Mouse (Mus musculus) 416B (cell line): ENCODE measurements at regions not wholly inside any gene's neighbourhood (a gene's known extent, or its start where the extent isn't known, plus 50 kb on each side); places are given as distances from the start of the nearest gene placed in this dataset.

Experiments
- DNase-seq: peaks from one replicate; pipeline ENCODE4 v3.0.0; 2011; ENCODE audit warnings: low read depth

- no peak for DNase-seq
Measured at GRCm38 (mm10) chr6:100176914-100177560, 110.2 kb downstream of the Rybp start.

- no peak for DNase-seq
Measured at GRCm38 (mm10) chr6:100170711-100171348, 116.5 kb downstream of the Rybp start.

DNA sequence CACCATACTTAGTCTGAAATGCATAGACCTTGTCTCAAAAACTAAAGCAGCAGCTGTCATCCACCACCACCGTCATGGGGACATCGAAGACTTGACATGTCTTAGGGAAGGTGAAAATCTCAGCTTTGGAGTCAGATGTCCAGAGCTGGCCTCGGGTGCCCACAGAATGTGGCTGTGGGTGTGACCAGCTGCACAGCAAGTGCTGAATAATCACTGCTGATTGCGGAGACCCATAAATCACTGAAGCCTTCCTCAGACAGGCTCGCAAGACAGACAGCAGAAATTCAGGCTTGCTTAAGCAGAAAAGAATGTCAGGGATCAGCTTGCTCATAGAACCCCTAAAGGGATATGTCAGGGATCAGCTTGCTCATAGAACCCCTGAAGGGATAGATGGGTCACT, 120.0 kb downstream of the Rybp start:
- DNase-seq, result no peak

DNA sequence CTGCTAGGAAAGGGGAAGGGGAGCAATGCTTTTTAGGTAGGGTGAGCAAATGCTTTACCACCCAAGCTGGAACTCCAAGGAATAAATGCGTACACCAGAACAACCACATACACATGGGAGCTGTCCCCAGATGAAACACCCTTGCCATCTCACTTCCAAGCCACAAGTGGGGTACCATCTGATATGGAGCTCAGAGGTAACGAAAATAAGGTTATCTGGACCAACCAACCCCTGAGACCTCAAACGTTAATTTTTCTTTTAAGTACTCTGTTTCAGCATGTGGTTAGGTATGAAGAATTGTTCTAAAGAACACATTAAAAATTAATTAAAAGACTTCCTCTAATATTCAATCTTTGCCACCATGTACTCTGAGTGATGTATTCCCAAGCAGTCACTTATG, 121.5 kb downstream of the Rybp start:
- no peak for DNase-seq

DNA sequence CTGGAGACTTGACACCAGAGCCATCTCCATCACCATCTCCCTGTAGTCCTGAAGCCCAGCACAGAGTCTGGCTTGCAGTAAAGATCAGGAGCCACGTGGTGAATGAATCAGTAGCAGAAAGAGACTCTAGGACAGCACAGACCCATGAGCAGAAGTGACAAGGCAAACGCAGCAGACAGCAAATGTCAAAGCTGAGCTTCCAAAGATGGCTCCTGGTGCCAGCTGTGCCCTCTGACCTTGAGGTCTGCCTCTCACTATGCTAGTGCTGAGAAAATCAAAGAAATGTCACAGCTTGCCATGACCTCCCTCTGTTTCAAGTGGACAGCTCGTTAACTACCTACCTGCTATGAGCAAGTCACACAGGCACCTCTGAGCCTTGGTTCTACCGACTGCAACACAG, 123.1 kb downstream of the Rybp start:
- DNase-seq, result no peak

DNA sequence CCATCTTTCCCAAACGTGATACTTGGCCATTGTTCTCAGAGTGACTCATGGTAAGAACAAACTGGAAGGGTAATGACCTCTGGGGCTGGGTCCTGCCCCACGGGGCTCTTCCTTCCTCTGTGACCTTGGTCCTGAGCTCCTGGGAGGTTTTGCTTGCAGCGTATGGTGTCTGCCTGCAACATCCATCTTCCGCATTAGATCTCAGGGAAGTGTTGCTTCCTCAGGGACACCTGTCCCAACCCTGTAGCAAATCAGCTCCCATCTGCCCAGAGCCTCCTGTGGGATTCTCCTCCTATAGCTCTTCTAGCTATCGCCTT, 123.5 kb downstream of the Rybp start:
- peak; percentile 11 for DNase-seq

- DNase-seq, result peak; percentile 88
Measured at GRCm38 (mm10) chr6:100162961-100163813, 124.1 kb downstream of the Rybp start.

DNA sequence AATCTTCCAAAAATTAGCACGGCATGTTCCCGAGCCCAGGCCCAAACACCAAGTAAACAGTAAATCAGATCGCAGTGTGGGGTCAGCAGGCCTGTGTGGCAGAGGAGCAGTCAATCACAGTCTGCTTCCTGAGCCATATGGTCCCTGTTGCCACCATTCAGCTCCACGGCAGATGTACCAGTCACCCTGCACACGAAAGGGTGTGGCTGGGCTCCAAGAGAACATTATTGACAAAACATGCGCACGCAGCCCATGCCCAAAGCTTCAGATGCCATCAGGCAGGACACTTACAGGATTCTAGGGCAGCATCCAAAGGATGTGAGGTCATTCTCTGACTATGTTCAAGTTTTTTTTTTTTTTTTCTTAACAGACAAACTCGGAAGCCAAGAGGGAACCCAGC, 126.6 kb downstream of the Rybp start:
- DNase-seq, result no peak

- DNase-seq, result no peak
Measured at GRCm38 (mm10) chr6:100159817-100160216, 127.5 kb downstream of the Rybp start.

- DNase-seq, result no peak
Measured at GRCm38 (mm10) chr6:100159246-100159645, 128.0 kb downstream of the Rybp start.

GRCm38 (mm10) chr6:100157288-100157687, 130.0 kb downstream of the Rybp start:
- DNase-seq, result peak; percentile 72

GRCm38 (mm10) chr6:100156163-100156562, 131.1 kb downstream of the Rybp start:
- DNase-seq, result no peak

GRCm38 (mm10) chr6:100155676-100156075, 131.6 kb downstream of the Rybp start:
- peak; percentile 87 for DNase-seq

DNA sequence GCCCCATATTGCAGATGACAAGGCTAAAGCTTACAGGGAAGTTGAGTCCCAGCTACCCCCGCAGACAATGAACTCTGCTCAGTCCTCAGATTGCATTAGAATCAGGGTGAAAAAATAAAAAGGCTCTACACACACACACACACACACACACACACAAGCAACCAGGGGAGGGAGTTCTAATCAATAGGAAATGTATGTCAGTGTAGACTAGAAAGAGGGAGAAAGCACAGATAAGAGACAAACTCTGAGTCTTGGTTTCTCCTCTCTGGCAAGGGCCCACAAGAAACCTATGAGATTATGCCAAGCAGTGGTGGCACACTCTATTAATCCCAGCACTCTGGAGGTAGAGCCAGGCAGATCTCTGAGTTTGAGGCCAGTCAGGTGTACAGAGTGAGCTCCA, 135.8 kb downstream of the Rybp start:
- no peak for DNase-seq

GRCm38 (mm10) chr6:100150703-100151208, 136.5 kb downstream of the Rybp start:
- peak; percentile 48 for DNase-seq

- no peak for DNase-seq
Measured at GRCm38 (mm10) chr6:100149458-100149852, 137.8 kb downstream of the Rybp start.

DNA sequence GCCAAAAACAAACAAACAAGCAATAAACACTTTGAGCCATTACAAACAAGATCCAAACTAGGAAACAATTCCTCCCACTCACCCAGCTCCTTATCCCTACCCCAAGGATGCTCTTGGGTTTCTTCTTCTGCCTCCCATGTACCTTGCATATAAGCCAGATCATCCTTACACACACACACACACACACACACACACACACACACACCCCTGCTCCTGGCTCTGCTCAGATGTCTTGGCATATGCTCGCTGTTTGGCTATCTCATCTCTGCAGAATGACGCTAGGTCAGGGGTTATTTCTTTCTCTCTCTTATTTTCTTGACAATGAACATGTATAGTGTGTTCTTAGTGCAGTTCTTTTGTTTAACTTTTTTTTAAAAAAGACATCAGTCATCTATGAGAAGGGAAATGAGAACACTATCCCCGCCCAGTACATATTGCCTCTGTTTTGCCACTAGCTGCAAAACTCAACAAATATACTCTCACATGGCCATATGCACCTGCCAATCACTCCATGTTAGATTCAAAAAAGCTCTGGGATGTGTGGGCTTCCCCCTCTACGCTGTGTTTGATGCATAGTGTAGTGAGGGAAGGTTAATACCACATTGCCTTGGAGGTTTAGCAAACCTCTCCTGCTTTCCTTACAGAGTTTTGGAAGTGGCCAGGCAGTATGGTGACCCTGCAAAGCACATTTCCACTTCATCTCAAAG, 138.4 kb downstream of the Rybp start:
- DNase-seq, result no peak

- DNase-seq, result no peak
Measured at GRCm38 (mm10) chr6:100146360-100146935, 140.8 kb downstream of the Rybp start.

DNA sequence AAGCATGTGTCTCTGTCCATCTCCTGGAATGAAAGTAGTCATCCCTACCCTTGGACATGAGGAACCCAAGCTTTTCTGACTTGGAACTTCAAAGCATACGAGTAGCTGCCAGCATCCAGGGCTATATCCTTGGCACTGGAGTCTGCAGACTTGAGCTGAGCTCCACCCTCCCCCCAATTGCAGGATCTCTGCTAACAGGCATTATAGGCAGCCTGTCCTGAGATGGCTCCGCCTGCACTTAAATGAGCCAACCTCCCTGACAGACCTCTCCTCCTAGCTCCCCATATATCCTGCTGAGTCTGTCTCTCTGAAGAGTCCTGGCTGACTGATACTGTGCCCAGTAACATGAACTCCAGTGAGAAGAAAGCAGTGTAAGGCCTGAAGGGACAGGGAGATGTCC, 141.4 kb downstream of the Rybp start:
- DNase-seq, result no peak

DNA sequence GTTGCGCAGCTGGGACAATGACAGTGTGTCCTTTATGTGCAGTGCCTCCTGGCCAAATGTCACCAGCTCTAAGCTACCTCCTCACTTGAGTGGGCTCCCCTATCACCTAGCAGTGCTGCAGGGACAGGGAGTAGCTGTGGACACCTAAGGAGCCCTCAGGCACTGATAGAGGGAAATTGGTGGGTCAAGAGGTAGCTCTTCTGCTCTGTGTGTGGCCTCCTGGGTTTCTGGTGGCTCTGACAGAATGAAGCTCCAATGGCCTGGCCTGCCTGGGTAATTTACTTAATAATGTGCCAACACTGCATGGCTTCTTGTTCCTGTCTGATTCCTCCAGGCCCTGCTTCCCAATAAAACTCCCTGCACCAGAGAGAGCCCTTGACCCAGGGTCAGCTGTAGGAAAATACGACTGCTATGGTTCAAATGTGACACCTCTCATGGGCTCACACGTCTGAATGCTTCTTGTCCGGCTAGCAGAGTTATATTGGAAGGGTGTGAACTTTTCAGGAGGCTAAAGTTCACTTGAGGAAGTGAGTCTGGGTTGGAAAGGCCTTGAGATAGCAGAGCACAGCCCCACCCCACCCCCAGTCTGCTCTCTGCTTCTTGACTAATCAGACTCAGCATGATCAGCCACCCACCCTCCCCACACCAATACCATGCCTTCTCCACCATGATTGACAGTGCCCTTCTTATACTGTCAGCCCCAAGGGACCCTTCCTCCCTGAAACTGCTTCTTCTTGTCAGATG, 142.6 kb downstream of the Rybp start:
- no peak for DNase-seq

DNA sequence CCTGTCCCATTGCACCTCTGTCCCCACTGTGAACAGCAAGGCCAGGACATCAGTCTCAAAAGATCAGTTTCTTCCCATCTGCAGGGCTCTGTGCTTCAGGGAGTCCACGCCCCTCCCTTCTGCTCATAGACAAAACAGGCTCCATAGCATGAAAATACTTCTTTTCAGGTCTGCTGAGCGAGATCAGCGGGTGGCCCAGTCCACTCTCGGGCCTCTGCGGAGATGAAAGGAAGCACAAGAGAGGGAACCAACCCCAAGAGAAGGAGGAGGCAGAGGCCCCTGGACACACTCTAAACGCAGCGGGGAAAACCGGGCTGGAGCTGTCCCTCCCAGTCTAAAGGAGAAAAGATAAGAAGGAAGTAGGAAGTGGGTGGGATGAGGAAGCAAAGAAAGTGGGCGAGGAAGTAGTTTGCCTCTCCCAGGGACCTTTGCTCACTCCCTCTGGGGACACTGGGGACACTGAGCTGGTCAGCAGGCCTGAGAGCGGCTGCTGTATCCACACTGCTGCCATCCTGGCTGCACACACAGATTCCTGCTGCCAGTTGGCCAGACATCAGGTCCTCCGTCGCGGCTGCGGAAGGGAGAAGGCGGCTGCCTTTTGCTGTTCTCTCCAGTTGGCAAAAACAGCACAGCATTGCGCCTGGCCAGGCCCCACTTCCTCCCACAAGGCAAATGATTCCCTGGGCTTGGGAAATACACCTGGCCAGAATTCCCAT, 143.5 kb downstream of the Rybp start:
- no peak for DNase-seq
